Mouse (Mus musculus): ENCODE measurements around the gene Gm10491.
"Not testable (repeated sequence)": the region's sequence is repeated elsewhere in the genome, so short reads cannot be mapped to it uniquely, and the experiment has no call there.

The Gm10491 gene

DNA sequence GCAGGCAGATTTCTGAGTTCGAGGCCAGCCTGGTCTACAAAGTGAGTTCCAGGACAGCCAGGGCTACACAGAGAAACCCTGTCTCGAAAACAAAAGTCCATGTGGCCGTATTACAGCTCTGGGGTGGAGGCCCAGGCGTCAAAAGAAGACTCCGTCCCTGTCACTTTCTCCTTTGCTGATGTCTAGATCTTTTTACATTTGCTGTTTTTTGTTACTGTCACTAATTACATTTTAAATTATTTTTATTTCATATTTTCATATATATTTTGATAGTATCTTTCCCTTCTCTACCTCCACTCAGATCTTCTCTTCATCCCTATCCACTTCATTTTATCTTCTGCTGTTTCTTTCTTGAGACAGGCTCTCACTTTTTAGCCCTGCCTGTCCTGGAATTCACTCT, at the start of gene Gm10491:
Gm10491 (minus strand) TSS at position 101 of the 400 bp plus-strand sequence.
- no peak for DNase-seq

DNA sequence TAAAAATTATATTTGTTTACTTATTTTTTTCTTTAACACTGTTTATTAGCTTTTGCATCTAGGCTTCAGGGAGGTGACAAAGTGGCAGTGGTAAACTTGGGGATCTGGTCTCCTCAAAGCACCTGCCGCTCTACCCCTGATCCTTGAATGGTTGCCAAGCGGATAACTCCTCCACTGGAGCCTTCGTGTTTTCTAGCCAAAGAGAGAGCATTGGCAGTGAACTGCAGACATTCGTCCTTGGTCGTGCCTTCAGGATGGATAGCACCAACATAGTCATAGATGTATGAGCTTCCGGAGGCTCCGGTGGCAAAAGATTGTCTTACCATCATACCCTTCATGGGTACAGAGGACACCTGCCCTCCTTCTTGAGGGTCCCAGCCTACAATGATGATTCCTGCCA, 42.5 kb upstream of the Gm10491 start:
- DNase-seq: no peak

DNA sequence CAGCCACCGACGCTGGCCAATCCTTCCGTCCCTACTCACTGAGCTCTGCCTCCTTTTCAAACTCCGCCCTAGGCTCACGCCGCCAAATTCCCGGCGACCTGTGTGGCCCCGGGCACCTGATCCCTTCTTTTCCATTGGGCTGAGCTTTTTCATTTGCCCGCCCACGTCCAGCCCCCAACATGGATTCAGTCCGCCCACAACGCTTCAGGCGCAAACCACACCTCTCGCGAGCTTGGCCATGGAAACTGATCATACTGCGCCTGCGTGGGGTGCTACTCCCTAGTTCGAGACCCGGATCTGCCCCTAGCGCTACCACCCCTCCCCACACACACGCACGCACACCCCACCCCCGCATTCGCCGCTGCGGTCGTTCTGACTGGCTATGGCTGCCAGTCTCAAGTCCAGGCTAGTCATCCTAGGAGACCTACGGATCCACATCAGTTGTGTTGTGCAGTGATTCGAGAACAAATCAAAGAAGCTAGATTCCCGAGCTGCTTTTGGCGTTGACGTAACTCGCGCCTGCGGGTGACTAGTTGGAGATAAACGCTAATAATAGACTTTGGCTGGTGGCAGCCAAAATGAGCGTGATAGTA, 40.4 kb upstream of the Gm10491 start:
- peak; percentile 92 for DNase-seq

DNA sequence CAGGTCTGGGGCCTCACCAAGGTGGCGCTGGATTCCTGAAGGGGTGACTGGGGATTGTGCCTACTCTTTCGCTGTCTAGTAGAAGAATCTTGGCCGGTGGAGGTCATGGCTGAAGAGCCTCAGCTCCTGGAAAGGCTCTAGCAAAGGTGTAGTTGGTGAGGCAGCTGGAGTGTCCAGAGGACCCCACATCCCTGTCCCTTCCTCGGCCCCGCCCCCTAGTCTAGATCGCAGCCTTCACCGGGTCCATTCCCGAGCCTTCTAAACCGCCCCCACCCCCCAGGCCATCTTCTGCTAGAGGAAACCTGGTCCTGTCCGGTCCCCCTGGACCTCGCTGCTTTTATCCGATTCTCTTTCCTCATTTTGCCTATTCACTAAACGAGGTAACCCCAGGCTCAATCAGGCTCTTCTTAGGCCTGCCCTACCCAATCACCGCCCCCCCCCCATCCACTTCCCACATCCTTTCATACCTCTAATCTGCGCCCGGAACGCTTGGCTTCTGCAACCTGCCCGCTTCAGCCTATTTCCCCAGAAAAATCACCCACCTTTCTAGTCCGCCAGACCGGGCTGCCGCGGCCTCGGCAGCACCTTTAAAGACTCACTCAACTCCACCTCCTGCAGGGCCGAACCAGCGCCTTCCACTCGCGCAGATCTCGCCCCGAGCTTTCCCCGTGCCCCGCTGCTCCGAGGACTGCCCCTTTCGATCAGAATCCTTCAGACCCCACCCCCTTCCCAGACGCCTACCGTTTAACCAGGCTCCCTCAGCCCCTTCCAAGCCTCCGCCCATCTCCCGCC, 39.7 kb upstream of the Gm10491 start, which contains the start of gene Hdac6:
Hdac6 (minus strand) TSS at position 782 of the 792 bp plus-strand sequence.
- DNase-seq: no peak

DNA sequence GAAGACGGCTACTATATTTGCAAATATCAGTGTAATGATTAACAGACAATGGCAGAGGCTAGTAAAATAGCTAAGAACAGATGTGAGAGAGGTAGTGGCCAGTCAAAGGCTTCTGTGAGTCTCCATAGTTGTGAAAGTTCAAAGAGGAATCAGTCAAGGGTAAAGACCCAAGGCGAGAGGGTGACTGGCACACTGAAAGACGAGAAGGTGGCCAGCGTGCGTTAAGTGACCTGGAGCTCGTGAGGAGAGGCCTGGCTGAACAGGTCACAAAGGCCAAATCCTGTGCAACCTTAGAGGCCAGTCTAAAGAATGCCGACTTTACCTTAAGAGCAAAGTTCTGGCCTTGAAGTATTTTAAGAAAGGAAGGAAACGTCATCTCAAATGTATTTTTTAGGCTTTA, 38.0 kb upstream of the Gm10491 start:
- no peak for DNase-seq

DNA sequence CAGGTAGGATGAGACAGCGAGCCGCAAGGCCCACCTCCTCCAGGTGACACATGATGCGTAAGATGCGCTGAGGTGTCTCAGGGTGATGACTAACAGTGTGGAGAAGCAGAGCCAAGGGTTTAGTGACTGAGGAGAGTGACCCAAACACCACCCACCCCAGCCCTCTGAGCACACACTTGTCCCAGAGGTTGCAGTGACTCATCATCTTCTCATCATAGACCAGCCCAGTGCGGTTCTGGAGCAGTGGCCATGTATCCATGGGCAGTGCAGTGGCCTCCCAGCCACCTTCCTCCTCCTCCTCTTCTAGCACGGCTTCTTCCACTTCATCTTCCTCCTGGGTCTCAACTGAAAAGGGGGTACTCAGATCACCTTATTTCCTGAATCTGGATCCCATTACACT, 30.0 kb upstream of the Gm10491 start:
- no peak for DNase-seq

DNA sequence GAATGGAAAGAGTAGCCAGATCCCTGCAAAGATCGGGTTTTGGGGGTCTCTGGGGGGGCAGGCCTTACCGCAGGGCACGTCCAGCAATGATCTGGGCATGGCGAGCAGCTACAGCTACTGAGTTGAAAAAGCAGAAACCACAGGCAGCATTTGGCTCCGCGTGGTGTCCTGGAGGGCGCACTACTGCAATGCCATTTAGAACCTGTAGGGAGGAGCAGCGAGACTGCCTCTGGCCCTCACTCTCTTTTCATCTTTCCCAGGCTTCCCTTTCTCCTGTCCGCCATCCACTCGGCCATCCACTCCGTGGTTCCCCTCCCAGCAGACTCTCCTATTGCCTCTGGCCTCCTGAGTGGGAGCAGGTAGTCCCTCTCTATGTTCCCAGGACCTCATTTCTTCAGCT, 29.2 kb upstream of the Gm10491 start:
- DNase-seq: no peak

DNA sequence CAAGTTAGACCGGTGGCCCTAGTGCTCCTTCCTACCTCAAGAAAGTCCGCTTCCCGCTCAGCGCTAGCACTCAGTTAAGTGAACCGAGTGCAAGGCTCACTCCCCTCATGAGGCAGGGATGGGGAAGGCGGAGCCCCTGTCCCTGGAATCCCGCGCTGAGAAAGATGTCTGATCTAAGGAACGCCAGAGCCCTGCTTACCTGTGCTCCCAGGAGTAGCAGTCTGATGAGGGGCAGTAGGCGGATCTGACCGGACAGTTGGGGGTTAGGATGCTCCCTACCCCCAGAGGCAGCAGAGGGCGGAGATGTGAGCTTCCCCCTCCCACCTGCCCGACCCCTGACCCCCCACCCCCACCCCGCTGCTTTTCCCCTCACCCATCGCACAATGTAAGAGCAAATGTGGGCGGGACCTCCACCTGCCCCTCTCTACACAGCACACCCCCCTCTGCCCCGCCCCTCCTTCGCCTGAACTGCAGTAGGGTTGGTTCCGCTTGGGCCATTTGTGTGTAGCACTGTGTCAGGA, 20.7 kb upstream of the Gm10491 start, which contains the start of gene Eras:
Eras (minus strand) TSS at position 338 of the 521 bp plus-strand sequence.
- DNase-seq: no peak

DNA sequence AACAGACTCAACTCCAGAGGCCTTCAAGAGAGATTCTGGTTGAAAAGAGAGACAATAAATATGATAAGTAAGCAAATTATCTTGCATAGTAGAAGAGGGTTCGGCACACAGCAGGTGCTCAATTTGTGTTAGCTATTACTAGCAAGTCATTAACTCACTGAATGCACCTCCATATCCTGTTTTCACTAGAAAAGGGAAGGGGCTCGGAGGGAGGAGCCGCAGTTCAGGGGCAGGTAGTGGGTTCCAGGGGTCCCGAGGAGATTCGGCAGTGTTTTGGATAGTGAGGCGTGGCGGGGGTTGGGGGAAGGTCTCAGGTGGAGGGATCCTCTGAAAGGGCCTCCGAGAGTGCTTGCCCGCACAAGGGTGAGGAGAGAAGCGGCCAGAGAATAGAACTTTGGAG, 19.5 kb upstream of the Gm10491 start:
- no peak for DNase-seq

DNA sequence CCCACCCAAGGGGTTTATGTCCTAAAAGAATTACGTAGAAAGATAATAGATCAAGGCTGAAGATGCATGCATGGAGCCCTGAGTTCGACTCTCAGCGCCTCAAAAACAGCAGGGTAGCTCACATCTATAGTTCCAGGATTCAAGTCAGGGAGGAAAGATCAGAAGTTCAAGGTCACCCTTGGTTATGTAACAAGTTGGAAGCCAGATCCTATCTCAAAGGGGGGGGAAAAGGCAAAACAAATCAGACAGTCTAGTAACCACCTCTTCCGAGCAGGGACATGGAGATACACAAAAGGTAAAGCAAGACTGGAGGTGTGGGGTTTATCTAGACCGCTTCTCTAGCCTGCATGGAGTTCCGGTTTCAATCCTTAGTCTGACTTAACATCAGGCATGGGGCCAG, 18.6 kb upstream of the Gm10491 start:
- DNase-seq: no peak

DNA sequence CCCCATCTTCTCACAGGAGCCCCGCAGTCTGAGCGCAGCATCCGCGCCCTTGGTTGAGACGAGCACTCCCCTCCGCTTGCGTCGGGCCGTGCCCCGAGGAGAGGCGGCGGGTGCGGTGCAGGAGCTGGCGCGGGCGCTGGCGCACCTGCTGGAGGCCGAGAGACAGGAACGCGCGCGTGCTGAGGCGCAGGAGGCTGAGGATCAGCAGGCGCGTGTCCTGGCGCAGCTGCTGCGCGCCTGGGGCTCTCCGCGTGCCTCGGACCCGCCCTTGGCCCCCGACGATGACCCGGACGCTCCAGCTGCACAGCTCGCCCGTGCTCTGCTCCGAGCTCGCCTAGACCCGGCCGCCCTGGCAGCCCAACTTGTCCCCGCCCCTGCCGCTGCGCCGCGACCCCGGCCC, 14.4 kb upstream of the Gm10491 start:
- DNase-seq: peak; percentile 47

DNA sequence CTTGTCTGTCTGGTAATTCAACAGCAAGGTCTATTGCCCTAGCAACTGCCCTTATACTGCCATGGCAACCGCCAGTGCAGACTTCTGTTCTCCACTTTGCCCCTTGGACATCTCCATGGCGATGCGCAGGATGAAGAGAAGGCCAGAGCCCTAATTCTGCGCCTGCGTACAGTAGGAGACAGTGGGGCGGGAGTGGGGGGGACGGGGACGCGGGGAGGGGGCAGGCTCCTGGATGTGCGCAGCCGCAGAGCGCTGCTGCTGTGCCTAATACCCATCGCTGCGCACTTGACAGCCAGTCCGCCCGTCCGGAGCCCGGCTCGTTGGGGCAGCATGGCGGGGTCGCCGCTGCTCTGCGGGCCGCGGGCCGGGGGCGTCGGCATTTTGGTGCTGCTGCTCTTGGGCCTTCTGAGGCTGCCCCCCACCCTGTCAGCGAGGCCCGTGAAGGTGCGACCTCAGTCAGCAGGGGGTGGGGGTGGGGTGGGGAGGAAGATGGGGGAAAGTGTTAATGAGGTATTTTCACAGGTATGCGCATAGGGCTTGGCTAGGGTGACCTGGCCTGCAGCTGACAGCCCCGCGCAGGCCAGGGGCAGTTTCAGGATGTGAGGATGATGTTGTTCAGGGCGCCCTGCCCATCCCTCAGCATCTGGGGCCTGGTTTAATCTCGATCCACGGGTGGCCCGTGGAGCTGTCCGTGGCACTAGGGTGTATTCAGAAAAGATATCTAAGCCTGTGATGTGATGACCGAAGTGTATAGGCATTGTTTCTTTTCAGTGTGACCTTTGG, 12.2 kb upstream of the Gm10491 start, which contains the start of gene Pcsk1n:
Pcsk1n (plus strand) TSS at position 222 of the 783 bp plus-strand sequence.
- DNase-seq: peak; percentile 66

DNA sequence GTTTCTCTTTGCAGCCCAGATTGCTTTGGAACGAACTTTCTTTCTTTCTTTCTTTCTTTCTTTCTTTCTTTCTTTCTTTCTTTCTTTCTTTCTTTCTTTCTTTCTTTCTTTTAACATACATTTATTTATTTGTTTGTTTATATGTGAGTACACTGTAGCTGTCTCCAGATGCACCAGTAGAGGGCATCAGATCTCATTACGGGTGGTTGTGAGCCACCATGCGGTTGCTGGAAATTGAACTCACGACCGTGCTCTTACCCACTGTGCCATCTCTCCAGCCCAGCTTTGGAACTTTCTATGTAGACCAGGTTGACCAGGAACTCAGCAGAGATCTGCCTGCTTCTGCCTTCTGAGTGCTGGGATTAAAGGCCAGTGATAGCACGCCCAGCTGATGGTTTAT, 10.3 kb upstream of the Gm10491 start:
- not testable (repeated sequence) for DNase-seq

DNA sequence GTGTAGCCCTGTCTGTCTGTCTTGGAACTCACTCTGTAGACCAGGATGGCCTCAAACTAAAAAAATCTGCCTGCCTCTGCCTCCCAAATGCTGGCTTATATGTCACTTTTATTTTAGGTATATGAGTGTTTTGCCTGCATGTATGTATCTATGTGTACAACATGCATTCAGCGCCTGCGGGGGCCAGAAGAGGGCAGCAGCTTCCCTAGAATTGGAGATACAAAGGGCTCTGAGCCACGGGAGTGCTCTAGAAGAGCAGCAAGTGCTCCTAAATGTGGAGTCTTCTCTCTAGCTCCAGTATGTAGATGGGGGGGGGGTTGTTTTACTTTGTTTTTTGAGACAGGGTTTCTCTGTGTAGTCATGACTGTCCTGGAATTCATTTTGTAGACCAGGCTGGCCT, 8.0 kb upstream of the Gm10491 start:
- peak; percentile 24 for DNase-seq

DNA sequence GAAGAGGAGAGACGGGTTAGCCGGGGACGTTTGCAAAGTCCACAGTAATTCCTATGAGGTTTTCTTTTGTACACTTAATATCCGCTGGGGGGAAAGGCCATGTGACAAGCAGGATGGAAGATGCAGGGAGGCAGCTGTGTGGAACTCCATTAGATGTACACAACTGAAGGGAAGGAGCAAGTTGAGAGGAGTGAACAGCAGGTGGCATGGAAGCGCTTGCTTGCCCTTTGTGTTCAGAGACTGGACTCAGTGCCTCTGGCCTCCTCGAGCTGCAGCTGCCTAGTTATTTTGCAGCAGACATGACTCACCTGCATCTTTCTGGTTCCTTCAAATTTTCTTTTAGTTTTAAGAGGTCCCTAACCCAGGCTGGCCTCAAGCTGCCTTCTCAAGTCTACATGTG, 2.8 kb upstream of the Gm10491 start:
- DNase-seq: no peak

DNA sequence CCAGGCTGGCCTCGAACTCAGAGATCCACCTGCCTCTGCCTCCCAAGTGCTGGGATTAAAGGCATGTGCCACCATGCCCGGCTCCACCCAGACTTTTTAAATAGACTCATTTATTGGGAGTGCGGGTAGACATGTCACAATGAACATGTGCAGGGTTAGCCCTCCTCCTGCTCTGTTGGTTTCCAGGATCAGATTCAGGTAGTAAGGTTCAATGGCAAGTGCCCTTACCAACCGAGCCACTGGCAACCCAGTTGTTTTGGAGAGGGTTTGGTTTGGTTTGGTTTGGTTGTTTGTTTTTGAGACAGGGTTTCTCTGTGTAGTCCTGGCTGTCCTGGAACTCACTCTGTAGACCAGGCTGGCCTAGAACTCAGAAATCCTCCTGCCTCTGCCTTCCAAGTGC, 1.6 kb upstream of the Gm10491 start, which contains the start of gene Gm10490:
Gm10490 (plus strand) TSS at position 301 of the 400 bp plus-strand sequence.
- DNase-seq: not testable (repeated sequence)

DNA sequence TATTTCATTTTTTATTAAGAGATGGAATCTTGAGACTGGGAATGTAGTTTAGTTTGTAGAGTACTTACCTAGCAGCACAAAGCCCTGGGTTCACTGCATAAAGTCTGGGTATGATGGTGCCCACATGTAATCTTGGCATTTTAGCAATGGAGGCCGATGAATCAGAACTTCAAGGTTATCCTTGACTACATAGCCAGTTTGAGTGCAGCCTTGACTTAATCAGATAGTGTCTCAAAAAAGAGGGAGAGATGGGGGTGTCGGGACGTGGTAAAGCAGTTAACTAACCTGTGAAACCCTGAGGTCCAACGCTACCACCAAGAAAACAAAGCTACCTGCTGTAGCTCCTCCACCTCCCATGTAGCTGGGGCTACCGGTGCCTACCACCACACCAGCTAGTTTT, 3.2 kb downstream of the Gm10491 start:
- DNase-seq: no peak

DNA sequence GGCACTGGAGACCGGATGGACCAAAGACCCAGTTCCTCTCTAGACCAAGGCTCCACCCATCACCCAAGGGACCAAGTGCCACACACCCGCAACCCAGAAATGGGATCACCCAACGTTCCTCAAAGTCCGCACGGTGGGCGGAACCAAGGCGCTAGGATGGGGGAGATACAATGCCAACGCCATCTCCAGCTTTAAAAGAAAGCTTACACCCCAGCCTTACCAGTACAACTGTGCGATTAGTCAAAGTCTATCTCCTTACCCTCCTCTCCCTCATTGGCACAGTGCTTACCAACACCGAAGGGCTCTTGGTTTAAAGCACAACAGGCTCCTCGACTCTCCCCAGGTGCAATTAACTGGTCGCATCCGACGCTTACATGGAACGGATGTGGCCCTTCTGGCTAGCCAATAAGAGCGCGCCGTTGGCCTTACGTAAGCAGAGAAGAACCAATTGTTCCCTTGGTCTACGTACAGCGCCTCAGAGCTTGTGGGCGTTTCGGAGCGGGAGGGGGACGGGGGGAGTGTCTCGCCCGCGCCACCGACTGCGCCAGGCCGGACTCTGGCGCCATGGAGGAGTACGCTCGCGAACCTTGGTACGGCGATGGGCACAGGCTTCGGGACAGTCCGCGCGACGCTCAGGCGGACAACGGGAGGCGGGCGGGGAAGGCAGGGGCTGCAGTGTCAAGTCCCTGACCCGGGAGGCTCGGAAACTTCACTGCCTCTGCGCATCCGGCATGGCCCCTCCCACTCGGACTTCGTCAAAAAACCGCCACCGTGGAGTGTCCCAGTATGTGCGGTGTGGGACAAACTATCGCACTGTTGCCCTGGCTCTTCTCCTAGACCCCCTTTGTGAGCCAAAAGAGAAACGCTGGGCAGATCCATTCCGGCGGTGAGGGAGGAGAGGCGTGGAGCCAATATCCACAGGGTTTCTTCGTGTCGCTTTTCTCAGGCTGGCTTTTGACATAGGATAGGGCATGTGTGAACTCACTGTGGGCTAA, 8.5 kb downstream of the Gm10491 start, which contains the start of the genes Pqbp1 and Timm17b:
Pqbp1 (minus strand) TSS at position 390 of the 995 bp plus-strand sequence.
Timm17b (plus strand) TSS at position 478 of the 995 bp plus-strand sequence.
- peak; percentile 94 for DNase-seq

DNA sequence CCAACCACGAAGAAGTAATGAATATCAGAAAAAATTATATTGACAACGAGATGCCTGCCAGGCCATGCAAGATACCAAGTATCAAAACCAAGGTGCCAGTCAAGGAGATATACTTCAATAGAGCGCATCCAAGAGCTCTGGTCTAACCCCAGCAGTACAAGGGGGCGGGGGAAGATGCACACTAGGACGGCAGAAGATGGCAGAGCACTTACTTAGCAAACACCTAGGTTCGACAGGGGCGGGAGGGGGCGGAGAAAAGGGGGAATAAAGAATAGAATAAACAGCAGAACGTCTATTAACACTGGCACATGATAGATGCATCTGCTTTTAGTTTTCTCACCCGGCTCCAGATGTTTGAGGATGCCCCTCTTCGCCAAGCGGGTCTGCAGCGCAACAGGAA, 9.4 kb downstream of the Gm10491 start:
- DNase-seq: no peak

DNA sequence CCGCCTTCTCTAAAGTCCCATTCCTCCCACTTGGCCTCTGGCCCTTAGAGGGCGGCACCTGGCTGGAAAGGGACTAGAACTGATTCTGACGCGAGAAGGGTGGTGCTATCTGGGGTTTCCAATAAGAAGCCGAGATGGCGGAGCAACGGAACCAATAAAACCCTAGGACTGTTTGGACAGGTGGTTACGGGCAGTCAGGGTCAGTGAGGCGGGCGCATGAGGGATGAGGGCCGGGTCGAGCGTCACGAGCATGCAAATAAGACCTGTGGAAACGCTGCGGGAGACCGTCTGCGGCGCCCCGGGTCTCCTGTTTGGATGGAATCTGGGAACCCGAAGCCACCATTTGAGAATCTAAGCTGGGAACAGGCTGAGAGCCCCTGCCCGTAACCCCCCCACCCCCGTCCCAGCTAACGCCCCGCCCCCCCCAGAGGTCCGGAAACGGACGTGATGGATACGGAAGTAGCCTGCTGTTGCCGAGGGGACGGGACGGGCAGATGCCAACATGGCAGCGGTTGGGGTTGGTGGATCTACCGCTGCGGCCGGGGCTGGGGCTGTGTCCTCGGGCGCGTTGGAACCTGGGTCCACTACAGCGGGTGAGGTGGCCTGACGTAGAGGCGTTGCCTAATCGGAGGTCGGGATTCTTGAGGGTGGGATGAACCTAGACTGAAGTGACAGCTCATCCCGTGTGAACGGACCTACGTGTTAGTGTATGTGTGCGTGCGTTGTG, 23.6 kb downstream of the Gm10491 start, which contains the start of gene Slc35a2:
Slc35a2 (plus strand) TSS at position 188 of the 727 bp plus-strand sequence.
- peak; percentile 88 for DNase-seq

DNA sequence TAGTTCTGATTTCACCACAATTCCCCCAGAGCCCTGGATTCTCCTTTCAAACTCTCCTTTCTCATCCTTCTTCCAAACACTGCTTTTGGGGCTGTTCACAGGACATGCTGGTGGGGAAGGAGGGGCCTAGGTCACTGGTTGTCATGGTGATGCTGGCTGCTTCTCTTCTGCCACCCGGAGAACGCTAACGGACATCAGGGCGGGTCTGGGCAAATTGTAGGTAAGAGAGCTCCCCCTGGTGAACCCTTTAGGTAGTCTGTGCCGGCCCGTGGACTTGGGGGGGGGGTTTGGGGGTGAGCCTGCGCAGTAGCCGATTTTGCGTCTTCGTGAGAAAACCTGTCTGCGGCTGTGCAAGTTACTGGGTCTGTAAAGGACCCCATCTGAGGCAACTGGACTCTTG, 27.8 kb downstream of the Gm10491 start:
- DNase-seq: peak; percentile 81

Data from embryo, embryonic 11 days (tissue).